Mouse (Mus musculus): ENCODE data around the gene Tepsin. TPM values are rescaled to one million over a fixed set of nuclear protein-coding genes. Genes with fewer than 3 reads are reported as not detected.

Gene Tepsin
- polyA plus RNA-seq, 1 experiment, result 16.1 TPM

DNA sequence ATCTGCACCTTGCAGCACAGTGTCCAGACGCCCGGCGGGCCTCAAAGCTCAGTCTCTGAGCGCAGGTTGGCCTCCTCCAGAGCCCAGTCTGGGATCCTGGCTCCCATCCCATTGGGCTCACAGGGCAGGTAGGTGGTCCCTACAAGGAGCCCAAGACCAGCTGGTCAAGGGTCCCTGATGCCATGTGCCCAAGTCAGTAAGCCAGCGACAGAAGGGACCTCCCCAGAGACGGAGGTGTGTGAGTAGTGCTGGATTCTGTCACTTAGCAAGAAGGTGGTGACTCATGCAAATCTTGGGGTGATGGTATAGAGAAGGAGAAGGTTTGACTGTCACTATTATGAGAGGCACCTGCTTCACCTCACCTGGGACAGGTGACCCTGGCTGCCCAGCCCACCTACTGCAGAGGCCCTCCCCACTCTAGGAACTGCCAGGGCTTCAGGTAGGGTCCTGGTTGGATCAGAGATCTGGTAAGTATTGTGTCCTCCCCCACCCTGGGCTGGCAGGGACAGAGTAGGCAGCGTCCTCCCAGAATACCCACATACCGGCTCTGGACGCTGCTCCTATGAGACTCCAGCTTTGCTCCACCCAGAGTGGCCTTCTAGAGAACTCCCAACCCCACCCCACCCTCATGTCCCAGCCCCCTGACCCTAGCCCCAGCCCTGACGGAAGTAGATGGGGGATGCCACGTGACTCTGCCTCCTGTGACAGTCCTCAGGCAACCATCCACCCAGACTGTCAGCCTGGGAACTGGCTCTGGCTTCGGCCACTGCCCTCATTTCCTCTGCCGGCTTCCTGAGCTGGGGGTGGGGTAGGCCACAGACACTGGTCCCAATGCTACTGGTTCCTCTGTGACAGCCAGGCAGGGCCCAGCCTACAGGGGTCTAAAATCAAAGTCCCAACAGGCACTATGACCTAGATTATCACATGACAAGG is 57.1 kb downstream of the Tepsin start:
- peaks cover 3% of the 10 kb centered on the region for H3K36me3 ChIP-seq (replicated peaks; ENCODE audit: low read length)
- peaks cover 89% of the 10 kb centered on the region for H3K4me1 ChIP-seq
- no peaks in the 10 kb centered on the region for H3K9me3 ChIP-seq
- peak overlapping the region; percentile 90 for H3K4me3 ChIP-seq (replicated peaks)
- H3K27me3 ChIP-seq (replicated peaks), result peaks cover 29% of the 10 kb centered on the region
- TF ChIP-seq GATA1 (IDR thresholded peaks at IDR 0.05; ENCODE audit: borderline replicate concordance, low read length) (no peak), FLI1 (IDR thresholded peaks at IDR 0.05; ENCODE audit: low read length) (no peak)

Other genes with a start within 250 kb of the Tepsin start
- 58.8 and 62.5 TPM in 2 replicates for gene Chmp6, start 185.3 kb downstream of the Tepsin start, polyA plus RNA-seq (2012; ENCODE audit: insufficient read depth, low replicate concordance)
- 37.8 and 62.9 TPM in 2 replicates for gene Baiap2, start 156.0 kb downstream of the Tepsin start, polyA plus RNA-seq (2012; ENCODE audit: insufficient read depth, low replicate concordance)
- gene Aatk, start 51.6 kb downstream of the Tepsin start, polyA plus RNA-seq (2012; ENCODE audit: insufficient read depth, low replicate concordance), result 4.9 and 5.4 TPM in 2 replicates
- 1.5 and 10.4 TPM in 2 replicates for gene Cep131, start 11.9 kb downstream of the Tepsin start, polyA plus RNA-seq (2012; ENCODE audit: insufficient read depth, low replicate concordance)
- 49.5 and 106 TPM in 2 replicates for gene Ndufaf8, start 197 bp upstream of the Tepsin start, polyA plus RNA-seq (2012; ENCODE audit: insufficient read depth, low replicate concordance)
- 80.2 and 247 TPM in 2 replicates for gene Slc38a10, start 52.6 kb upstream of the Tepsin start, polyA plus RNA-seq (2012; ENCODE audit: insufficient read depth, low replicate concordance)
- gene Bahcc1, start 134.2 kb upstream of the Tepsin start, polyA plus RNA-seq (2012; ENCODE audit: insufficient read depth, low replicate concordance), result 10.2 and 26.1 TPM in 2 replicates
- gene Actg1, start 249.8 kb upstream of the Tepsin start, polyA plus RNA-seq (2012; ENCODE audit: insufficient read depth, low replicate concordance), result 2,399 and 2,630 TPM in 2 replicates